Mouse (Mus musculus) left cerebral cortex, adult 2 months (tissue): ENCODE measurements around the gene Bcas3. TPM values are rescaled to one million over a fixed set of nuclear protein-coding genes. Genes with fewer than 3 reads are reported as not detected.

Source experiments
- DNase-seq, 2 experiments: peaks; one replicate each; pipeline ENCODE4 v3.0.0; 2021 to 2022; ENCODE audit warnings: low spot score in 2 of 2, mixed read lengths in 1 of 2; ENCODE audit errors: extremely low spot score in 1 of 2
- H3K27ac ChIP-seq: fragments of 200-600 bp; 2 replicates; pipeline ENCODE4 v1.8.1; 2022
- H3K4me3 ChIP-seq: fragments of 200-600 bp; 2 replicates; pipeline ENCODE4 v1.8.1; 2022
- CTCF ChIP-seq: fragments of 200-600 bp; IDR thresholded peaks from 2 replicates; pipeline ENCODE4 v1.8.1; 2022; ENCODE audit warnings: antibody characterized with exemption, mild to moderate bottlenecking, moderate library complexity
- intact Hi-C: fragments of 180-260 bp; cut with DNase I; formaldehyde crosslinking; loops from one replicate; pipeline ENCODE4 v1.15.1; 2025
- total RNA-seq, 2 experiments: library from RNA; stranded (reverse); gene quantifications; 2 replicates each; pipeline ENCODE4 v1.2.3; 2021

The Bcas3 gene
- total RNA-seq, 2 experiments from 2014 or later = 69.1 to 73.0 TPM

GRCm38 (mm10) chr11:85789750-85790149, 436.8 kb downstream of the Bcas3 start:
- intact Hi-C loops = no loop called here

GRCm38 (mm10) chr11:85790267-85790666, 437.3 kb downstream of the Bcas3 start:
- H3K4me3 ChIP-seq = no peak overlapping the region
- no peak overlapping the region for H3K27ac ChIP-seq
- DNase-seq = no peak
- TF ChIP-seq CTCF = no peak
- intact Hi-C loops = no loop called here

More at GRCm38 (mm10) chr11:85789750-85790149, 436.8 kb downstream of the Bcas3 start:
- Histone ChIP-seq H3K4me3 (no peak overlapping the region), H3K27ac (no peak overlapping the region)
- TF ChIP-seq CTCF = no peak
- DNase-seq = no peak

GRCm38 (mm10) chr11:85791212-85791611, 438.2 kb downstream of the Bcas3 start:
- intact Hi-C loops = no loop called here
- Histone ChIP-seq H3K27ac (no peak overlapping the region), H3K4me3 (no peak overlapping the region)
- no peak for DNase-seq
- TF ChIP-seq CTCF = no peak

DNA sequence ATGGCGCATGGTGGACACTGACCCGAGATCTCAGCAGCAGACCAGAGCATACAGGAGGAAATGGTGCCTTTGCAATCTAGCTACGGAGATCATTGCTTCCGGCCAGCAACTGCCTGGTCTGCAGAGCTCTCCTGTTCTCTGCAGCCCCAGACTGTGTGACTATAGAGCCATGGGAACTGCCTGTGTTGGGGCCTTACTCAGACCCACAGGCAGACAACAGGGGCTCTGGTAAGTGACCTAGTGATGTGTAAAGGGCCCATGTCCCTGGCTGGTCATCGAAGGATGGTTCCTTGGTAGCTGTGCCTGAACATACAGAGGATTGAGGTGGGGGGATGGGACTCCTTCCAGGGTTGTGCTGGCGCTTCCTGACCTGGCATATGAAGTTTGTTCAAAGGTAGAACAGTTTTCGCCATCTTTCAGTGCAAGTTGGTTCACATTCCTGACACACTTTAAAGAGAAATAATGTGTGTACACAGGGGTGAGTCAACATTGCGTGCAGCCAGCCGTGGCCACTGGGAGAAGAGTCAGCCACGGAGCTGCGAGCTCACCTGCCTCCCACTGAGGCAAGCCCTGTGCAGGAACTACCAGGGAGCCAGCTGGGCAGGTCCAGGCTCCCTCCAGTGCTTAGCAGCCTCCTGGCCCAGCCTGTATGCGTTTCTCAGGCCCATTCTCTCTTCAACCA, 439.7 kb downstream of the Bcas3 start:
- intact Hi-C loops = no loop called here

GRCm38 (mm10) chr11:85799456-85799855, 446.5 kb downstream of the Bcas3 start:
- intact Hi-C loops = no loop called here
- no peak for DNase-seq
- Histone ChIP-seq H3K4me3 (no peak overlapping the region), H3K27ac (no peak overlapping the region)
- no peak for TF ChIP-seq CTCF

More for the DNA sequence above, 439.7 kb downstream of the Bcas3 start:
- H3K4me3 ChIP-seq = no peak overlapping the region
- no peak for DNase-seq
- no peak for TF ChIP-seq CTCF
- no peak overlapping the region for H3K27ac ChIP-seq

DNA sequence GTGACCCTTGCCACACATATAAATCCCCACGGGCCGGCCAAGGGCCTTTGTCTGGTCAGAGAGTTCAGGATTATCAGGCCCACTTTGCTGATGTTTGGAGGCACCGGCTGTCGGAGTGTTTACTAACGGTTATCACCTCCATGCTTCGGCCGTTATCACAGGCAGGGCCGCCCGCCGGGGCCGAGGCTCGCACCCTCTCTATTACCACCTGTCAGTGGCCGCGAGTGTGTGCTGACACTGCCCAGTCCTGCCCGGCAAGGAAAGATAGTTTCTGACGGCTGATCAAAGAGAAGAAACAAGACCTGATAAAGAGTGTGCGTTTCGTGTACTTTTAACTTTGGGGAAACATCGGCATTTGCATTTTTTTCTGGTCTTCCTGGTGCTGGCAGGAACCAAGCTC, 446.9 kb downstream of the Bcas3 start:
- DNase-seq = no peak
- H3K27ac ChIP-seq = no peak overlapping the region
- TF ChIP-seq CTCF = no peak
- no peak overlapping the region for H3K4me3 ChIP-seq
- intact Hi-C loops = no loop called here

- Histone ChIP-seq H3K27ac (no peak overlapping the region), H3K4me3 (no peak overlapping the region)
- TF ChIP-seq CTCF = no peak
- intact Hi-C loops = no loop called here
- no peak for DNase-seq
Observed at GRCm38 (mm10) chr11:85800380-85800779, 447.4 kb downstream of the Bcas3 start.

GRCm38 (mm10) chr11:85804048-85804447, 451.1 kb downstream of the Bcas3 start:
- Histone ChIP-seq H3K4me3 (no peak overlapping the region), H3K27ac (no peak overlapping the region)
- no peak for DNase-seq
- intact Hi-C loops = no loop called here
- TF ChIP-seq CTCF = no peak

DNA sequence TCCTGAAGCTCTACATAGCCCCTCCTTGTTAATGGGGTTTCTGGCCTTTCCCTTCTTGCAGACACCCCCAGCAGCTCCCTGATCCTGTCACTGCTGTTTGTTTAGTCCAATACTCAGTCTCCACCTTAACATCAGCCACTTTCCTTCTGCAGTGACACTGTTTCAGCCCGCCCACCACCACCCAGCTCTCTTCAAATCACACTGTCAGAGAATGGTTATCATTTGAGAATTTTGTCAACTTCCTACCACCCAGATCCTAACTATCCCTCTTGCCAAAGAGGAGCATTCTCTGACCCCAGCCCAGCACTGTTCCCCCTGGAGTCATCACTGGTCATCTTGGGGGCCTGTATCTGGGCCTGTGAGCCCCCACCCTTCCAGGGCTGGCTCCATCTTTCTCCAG, 452.8 kb downstream of the Bcas3 start:
- Histone ChIP-seq H3K4me3 (no peak overlapping the region), H3K27ac (no peak overlapping the region)
- intact Hi-C loops = no loop called here
- TF ChIP-seq CTCF = no peak
- DNase-seq = no peak

DNA sequence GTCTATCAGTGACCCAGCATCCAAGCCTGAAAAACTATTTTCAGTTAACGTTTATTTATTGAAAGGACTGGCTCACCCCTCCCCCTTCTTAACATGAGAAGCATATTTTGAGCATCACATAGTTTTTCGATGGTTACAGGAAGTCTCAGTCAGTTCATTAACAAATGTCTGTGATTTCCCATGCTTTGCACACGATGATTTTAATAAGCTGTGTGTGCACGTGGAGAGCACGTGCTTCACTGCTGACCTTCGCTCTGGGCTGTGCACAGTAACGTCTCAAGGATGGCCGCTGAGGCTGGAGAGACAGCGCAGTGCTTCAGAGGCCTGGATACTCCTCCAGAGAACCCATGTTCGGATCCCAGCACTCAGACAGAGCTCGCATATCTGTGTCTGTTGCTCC, 454.4 kb downstream of the Bcas3 start:
- no peak overlapping the region for H3K27ac ChIP-seq
- intact Hi-C loops = no loop called here
- DNase-seq = no peak
- TF ChIP-seq CTCF = no peak
- no peak overlapping the region for H3K4me3 ChIP-seq

- Histone ChIP-seq H3K27ac (no peak overlapping the region), H3K4me3 (no peak overlapping the region)
- intact Hi-C loops = no loop called here
- TF ChIP-seq CTCF = no peak
- DNase-seq = no peak
Observed at GRCm38 (mm10) chr11:85811229-85811628, 458.3 kb downstream of the Bcas3 start.

DNA sequence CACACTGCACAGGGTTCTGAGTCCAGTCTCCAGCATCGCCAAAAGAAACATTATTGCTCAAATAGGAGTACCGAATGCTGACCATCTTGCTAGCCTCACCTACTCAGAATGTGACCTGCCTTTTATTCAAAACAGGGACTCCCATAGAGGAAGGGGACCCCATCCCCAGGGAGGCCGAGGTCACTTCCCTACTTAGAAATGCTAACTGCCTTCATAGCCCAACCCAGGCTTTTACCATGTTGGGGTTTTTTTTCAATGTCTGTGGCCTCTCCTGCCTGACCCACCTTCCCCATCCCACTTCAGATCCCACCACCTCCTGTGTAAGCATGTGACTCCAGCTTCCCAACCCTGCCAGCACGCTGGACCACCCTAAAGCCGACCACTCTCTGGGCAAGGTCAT, 458.7 kb downstream of the Bcas3 start:
- H3K27ac ChIP-seq = no peak overlapping the region
- H3K4me3 ChIP-seq = no peak overlapping the region
- intact Hi-C loops = no loop called here
- no peak for DNase-seq
- no peak for TF ChIP-seq CTCF
